Mouse (Mus musculus) G1E (cell line): Measurements from ENCODE around the gene 4931422A03Rik.

Experiments used
- CTCF ChIP-seq: IDR thresholded peaks from 2 replicates; pipeline ENCODE4 v1.5.1; 2012; ENCODE audit warnings: low read depth, low read length, inconsistent platforms, mixed read lengths
- GATA1 ChIP-seq: IDR thresholded peaks from 2 replicates; pipeline ENCODE4 v1.6.1; 2012; ENCODE audit warnings: borderline replicate concordance, low read length, inconsistent platforms, mixed read lengths
- POLR2AphosphoS5 ChIP-seq: IDR thresholded peaks from 2 replicates; pipeline ENCODE4 v1.6.1; 2012; ENCODE audit warnings: low read depth, low read length, inconsistent platforms; ENCODE audit not compliant: insufficient replicate concordance
- TAL1 ChIP-seq: conservative IDR thresholded peaks from 2 replicates; pipeline ENCODE4 v1.6.1; 2012; ENCODE audit warnings: low read depth, low read length, inconsistent platforms, mixed read lengths

DNA sequence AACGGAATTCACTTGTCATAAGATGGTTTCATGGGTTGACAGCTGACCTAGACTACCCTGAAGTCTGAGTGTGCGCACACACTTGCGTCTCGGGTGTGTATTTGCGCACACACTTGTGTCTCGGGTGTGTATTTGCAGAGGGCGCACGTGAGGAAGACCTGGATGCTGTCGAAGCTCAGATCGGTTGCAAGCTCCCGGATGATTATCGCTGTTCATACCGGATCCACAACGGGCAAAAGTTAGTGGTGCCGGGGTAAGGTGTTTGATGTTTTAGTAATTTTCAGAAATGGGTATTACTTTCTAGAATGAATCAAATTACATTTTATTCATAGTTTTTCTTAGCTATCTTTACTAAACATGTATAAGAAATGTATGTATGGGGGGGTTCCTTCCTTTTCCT lies 14.6 kb upstream of the 4931422A03Rik start:
- TF ChIP-seq CTCF = no peak
- no peak for TF ChIP-seq GATA1
- TF ChIP-seq POLR2AphosphoS5 = no peak
- no peak for TF ChIP-seq TAL1
